Mouse (Mus musculus) urinary bladder, postnatal 25 days (tissue): Measurements from ENCODE around the gene Olfr958.

Experiments used
- DNase-seq: peaks from one replicate; pipeline ENCODE4 v3.0.0; 2022; ENCODE audit warnings: low spot score

Olfr958 gene

DNA sequence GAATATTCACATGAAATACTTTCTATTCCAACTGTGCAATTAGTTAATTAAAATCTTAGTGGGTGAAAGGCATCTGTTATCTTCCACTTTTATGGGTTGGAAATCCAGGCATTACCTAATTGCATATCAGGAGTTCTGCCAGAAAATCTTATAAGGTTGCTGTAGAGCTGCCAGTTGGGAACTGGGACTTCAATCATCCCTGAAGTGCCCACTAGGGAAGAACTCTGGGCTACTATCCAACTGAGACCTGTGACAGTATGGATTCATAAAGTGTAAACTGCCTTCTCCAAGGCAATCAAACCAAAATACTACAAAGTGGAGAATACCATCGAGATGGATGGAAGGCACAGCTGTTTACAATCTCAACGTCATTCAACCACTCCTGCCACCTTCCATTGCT is at the start of gene Olfr958:
Olfr958 (minus strand) TSS at position 109 of the 400 bp plus-strand sequence.
- no peak for DNase-seq

DNA sequence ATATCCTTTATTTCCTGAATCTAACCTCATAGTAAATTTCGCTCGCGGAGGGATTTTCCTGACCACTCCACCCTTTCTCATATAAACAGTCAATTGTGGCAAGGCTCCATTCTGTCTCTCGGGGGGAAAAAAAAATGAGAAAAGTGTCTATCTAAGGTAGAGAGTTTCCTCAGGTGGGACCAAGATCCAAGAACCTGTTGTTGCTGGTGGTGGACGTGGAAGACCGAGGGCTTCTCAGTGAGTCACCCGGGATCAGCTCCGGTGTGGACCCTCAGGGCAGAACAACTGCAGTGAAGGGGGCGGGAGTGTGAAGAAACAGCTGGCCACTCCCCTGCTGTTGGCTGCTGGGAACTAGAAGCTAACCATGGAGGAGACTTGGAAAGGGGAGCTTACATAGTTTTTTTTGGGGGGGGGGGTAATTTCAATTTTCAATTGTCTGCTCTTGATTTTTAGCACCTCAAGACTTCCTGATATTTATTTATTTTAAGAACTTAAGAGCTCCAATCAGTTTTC is 49.5 kb upstream of the Olfr958 start:
- no peak for DNase-seq

DNA sequence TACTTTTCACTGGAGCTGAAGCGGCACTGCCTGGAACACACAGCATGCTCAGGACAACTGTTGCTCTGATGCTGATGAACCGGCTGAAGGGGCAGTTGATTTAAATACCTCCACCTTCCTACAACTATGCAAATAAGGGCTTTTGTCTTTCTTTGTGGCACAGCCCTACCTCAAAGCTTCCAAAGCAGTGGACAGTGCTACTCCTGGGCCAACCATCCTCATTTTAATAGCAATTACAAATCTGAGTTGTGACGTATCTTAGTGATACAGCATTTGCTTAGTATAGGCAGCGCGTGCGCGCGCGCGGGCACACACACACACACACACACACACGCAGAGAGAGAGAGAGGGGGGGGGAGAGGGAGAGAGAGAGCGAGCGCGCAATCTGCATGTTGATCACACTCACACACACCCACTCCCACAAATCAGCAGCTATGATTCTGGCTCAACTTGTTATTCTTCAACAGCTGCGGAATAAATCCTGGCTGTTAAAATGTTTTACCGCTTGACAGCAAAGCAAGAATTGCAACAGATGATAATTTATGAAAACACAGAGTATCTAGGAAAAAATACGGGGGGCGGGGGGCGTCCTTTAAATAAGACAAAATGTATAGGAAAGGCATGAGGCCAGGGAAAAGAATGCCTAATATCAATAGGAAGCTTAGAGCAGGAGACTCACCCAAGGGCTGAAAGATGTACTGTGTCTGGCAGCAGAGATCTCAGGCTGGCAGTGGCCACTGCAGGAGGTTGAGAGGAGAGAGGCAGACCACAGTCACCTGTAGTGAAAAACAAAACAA is 48.9 kb upstream of the Olfr958 start:
- DNase-seq, result no peak

DNA sequence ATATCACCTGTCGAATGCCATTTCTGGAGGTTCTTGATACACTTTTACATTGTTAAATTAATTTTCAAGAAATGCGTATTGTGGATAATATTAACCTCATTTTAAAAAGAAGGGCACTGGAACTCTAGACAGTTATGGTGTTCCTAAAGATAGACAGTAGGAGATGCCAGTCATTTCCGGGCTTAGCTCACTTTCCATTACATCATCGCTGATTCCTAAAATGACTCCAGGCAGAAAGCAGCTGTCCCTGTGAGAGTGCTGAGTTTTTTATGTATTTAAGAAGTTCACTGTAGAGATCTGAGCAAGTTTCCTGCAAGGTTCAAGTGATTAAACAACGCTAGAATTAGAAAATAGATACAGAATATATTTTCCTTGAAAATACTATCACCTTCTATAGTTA is 23.2 kb upstream of the Olfr958 start:
- DNase-seq, result no peak

DNA sequence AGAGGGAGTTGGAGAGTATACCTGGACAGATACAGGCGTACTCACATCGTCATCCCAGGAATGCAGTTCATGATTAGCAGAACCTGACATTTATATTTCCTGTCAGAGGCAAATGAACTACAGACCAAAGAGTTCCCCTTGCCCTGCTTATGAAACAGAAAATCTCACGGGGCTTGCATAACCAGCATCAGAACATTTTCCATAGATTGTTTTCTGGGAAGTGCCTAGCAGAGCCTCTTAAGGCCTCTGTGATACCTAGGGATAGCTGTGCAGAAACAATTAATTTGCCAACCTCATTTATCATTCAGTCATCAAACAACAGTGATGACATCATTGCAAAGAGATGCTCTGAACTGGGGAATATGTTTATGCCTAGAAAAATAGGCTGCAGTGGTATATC is 21.6 kb upstream of the Olfr958 start, which contains the start of gene Olfr959:
Olfr959 (minus strand) TSS at position 101 of the 400 bp plus-strand sequence.
- DNase-seq, result no peak

DNA sequence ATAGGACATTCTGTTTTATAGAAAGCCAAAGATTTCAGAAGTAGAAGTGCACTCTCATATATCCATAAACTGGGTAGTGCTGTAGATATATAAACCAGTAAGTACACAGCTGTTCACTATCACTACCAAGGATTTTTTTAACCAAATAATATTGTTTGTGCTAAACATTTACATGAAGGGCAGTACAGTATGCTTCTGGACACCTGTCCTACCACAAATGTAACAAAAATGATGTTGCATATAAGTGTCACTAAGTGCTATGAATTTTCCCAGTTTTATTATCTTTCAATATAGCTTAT is 4.4 kb upstream of the Olfr958 start:
- no peak for DNase-seq

DNA sequence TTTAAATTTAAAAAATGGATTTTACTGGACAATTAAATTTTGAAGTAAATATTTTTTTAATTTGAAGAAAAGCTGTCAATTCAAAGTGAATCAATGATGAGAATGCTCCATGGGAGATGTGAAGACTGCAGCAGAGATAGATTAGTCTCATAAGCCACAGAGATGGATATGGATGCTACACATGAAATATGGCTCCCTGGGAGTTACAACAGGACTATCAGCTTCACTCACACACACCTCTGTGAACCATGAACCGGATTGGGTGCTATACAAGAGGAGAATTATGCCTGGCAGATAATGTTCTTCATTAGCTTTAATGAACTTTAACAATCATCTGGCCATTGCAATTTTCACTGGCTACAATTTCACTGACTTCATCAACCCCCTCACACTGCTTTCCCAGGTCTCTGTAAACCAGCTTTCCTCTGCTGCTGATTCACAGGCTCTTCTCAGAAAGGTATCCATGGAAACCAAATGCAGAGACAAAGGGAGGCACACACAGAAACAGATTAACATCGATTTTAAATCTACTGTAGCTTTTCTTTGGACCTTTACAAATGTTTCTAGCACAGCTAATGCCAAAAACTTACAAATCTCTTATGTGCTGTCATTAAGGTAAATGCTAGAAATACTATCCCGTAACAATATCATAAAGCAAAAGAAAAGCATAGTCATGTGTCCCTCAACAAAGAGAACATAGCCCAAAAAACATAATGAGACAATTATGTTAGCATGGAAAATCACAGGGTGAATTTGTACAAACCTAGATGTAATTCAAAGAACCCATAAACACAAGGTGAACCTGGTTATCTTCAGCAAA is 3.9 kb upstream of the Olfr958 start:
- no peak for DNase-seq

DNA sequence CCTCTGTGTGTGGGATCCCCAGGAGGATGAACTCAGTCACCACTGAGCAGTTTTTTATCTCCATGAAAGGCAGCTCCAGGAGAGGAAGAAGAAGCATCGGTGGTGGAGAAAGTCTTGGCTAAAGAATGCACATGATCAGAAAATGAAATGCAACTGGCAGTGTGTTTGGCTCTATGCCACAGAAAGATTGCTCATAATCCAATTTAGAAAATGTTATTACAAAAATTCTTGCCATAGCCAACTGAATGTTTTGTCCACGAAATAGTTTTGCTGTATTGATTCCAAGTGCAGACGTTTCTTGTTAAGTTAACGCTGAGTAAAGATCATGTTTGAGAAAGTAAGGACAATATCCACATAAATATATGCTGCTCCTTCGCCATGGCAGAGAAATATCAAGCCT is 3.0 kb downstream of the Olfr958 start:
- DNase-seq, result no peak

DNA sequence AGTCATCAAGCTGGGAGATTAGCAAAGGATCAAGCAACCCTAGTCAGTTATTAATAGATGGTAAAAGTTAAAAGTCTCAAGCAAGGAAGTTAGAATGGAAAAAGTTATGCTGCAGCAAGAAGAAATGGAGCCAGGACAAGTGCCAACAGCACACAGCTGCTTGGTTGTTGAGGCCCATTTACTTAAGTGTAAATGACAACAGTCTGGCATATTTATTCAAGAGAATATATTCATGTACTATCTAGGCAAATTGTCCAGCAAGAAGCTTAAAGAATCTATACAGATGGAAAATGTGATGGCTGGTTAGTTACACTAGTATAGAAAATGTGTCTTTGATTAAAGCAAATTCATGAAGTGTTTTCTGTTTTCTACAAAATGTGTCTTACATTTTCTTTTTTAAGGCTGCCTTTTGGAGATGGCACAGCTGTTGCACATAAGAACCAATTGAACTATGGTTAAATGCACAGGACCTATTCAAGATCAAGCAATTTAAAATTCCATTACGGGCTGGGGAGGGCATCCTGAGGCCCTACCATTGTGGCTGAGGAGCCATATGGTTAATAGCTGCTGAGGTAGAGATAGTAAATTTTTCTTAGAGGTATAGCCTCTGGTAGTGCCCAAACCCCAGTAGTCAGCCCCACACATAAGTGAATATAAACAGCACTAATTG is 30.1 kb downstream of the Olfr958 start:
- DNase-seq, result no peak

DNA sequence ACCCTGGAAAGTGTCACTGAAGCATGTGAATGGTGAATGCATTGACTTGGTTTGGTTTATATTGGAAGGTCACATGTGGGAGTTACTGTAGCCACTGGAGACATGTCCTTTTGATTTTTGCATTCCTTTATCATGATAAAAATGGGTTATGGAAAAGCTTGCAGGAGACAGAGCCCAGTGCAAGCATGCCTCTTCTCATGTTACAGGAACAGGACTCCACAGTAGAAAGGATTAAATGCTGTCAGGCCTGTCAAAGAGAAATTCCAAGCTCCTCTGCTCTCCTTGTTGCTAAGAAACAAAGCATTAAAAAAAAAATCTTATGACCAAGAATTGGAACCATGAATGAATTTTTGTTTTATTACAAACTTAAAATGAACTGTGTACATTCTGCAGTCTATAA is 35.3 kb downstream of the Olfr958 start:
- DNase-seq, result no peak

DNA sequence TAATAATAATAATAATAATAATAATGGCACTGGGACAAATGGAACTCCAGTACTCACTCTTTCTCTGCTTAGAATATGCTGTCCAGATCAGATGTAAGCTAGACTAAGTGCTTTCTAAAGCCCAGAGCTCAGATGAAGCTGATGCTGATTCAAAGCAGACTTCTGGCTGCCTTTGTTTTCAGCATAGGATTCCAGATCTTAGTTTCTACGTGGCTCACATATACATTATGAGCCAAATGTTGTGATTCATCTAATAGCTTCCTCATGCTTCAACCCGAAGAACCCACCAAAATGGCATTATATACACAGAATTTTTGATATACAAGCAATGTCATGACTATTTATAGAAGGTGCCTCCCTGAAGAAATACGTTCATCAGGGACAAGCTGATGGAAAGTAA is 38.3 kb downstream of the Olfr958 start, which contains the start of gene Olfr957:
Olfr957 (minus strand) TSS at position 279 of the 400 bp plus-strand sequence.
- DNase-seq, result no peak

DNA sequence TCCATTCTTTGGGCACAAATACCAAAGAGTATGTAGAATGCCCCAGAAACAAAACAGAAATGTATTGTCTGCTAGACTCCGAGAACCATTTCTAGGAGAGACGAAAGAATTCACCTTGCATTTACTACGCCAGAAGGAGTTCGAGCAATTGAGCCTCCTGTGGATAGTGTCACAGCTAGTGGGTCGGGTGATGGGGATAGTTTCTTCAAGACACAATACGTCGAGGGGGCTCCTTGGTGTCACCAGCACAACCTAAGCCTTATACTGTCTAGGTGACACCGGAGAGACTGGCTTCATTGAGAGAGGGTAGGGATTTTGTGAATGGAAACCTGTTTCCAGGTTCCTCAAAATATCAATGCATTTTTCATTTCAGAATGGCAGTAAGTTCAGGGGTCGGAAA is 44.4 kb downstream of the Olfr958 start:
- no peak for DNase-seq

DNA sequence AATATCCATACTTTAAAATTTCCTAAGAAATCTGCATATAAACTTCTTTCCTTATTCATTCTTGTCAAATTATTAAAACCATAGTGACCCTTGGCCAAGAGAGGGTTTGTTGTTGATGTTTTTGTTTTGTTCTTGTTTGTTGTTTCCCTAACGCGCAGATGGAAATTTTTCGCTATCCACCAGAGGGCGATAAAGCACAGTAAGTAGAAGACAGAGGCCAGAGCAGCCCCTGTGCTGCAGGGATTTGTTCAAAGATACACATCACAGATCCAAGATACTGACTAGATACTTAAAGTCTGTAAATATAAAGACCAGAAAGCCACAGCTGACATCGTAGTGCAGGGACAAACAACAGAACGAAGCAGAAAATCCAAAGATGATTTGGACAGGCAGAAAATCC is 44.9 kb downstream of the Olfr958 start:
- peak; percentile 35 for DNase-seq
